Mouse (Mus musculus) thymus, adult 2 months (tissue): ENCODE data around the gene Ski. TPM values are rescaled to one million over a fixed set of nuclear protein-coding genes. Genes with fewer than 3 reads are reported as not detected.

ENCODE experiments used
- DNase-seq: peaks from one replicate; pipeline ENCODE4 v3.0.0; 2021
- H3K27ac ChIP-seq: fragments of 200-500 bp; 2 replicates; pipeline ENCODE4 v1.5.1; 2012; ENCODE audit warnings: low read length, control low read depth; ENCODE audit not compliant: control insufficient read depth, insufficient read depth
- H3K27me3 ChIP-seq: fragments of 200-500 bp; 2 replicates; pipeline ENCODE4 v1.6.1; 2012; ENCODE audit warnings: mild to moderate bottlenecking, low read length, moderate library complexity, mixed read lengths; ENCODE audit not compliant: control insufficient read depth, insufficient read depth
- H3K36me3 ChIP-seq: fragments of 200-500 bp; 2 replicates; pipeline ENCODE4 v1.6.1; 2012; ENCODE audit warnings: mild to moderate bottlenecking, low read length, moderate library complexity; ENCODE audit not compliant: control insufficient read depth, insufficient read depth
- H3K4me1 ChIP-seq: fragments of 200-500 bp; replicated peaks from 2 replicates; pipeline ENCODE4 v1.6.1; 2012; ENCODE audit warnings: low read length; ENCODE audit not compliant: control insufficient read depth, insufficient read depth
- H3K4me3 ChIP-seq: fragments of 200-500 bp; 2 replicates; pipeline ENCODE4 v1.5.1; 2012; ENCODE audit warnings: mild to moderate bottlenecking, low read length, control low read depth, moderate library complexity; ENCODE audit not compliant: control insufficient read depth, insufficient read depth
- CTCF ChIP-seq: fragments of 200-500 bp; IDR thresholded peaks from 2 replicates; pipeline ENCODE4 v1.5.1; 2012; ENCODE audit warnings: mild to moderate bottlenecking, control low read depth, low read length, moderate library complexity, borderline replicate concordance; ENCODE audit not compliant: control insufficient read depth, poor library complexity, insufficient read depth; ENCODE audit errors: extremely low read depth
- POLR2A ChIP-seq: fragments of 200-500 bp; IDR thresholded peaks from 2 replicates; pipeline ENCODE4 v1.6.1; 2012; ENCODE audit warnings: mild to moderate bottlenecking, low read length, control low read depth, moderate library complexity; ENCODE audit not compliant: control insufficient read depth, poor library complexity, insufficient read depth; ENCODE audit errors: extremely low read depth
- WGBS: fragments of 180-500 bp; shearing (Covaris S2); methylation state at CpG from one replicate; pipeline ENCODE4 v1.1.7; 2018; 5-methylcytosine and 5-hydroxymethylcytosine counted together
- polyA plus RNA-seq: library from polyadenylated mRNA; depleted of rRNA; stranded (reverse); fragments of >200 nt; gene quantifications from 2 replicates; pipeline ENCODE4 v1.2.3, GENCODE M21; 2012

Gene Ski
- polyA plus RNA-seq, 1 experiment, result 70.5 TPM

GRCm38 (mm10) chr4:155219271-155220212 lies 2.9 kb downstream of the Ski start:
- Histone ChIP-seq H3K27ac (peak overlapping the region; percentile 18; the same call in 1 of the 2 replicates), H3K4me3 (peak overlapping the region; percentile 38), H3K27me3 (no peaks in the 10 kb centered on the region), H3K36me3 (no peaks in the 10 kb centered on the region), H3K4me1 (peaks cover 71% of the 10 kb centered on the region)
- no peak for TF ChIP-seq CTCF
- no peak for TF ChIP-seq POLR2A
- DNase-seq, result no peak
- 57% methylated on average over 12 of the region's 12 CpGs for WGBS

DNA sequence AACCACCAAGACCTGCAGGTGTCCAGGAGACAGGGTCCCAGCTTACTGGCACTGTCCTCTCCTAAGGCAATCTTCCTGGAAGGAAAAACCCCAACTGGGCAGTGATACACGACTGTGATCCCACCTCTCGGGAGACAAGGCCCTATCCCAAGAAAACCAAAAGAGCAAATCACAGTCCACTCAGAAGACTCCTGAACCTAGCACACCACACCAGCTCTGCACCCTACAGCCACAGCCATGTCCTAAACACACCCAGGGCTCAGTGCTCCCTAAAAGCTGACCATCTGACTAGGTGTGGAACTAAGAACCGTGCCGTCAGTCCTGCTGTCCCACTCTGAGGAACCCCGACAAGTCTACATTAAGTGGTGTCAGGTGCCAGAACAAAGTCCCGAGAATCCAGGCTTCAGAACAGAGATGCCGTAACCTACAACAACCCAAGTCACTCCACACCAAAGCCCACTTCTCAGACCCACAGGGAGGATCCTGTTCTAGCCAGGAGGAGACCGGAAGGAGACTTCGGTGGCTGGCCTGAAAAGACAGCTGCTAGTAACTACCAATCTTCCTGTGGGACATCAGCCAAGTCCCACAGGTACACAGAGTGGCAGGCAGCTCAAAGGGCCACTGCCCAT lies 4.2 kb downstream of the Ski start:
- no peak for DNase-seq
- WGBS, result 81% methylated on average over 9 of the region's 9 CpGs
- no peaks in the 10 kb centered on the region for H3K36me3 ChIP-seq
- TF ChIP-seq POLR2A, result no peak
- 0 out of 2 replicates have a peak overlapping the region, but pooled peaks have one; percentile 2 for H3K4me3 ChIP-seq
- peaks cover 77% of the 10 kb centered on the region for H3K4me1 ChIP-seq
- H3K27me3 ChIP-seq, result no peaks in the 10 kb centered on the region
- no peak overlapping the region for H3K27ac ChIP-seq

DNA sequence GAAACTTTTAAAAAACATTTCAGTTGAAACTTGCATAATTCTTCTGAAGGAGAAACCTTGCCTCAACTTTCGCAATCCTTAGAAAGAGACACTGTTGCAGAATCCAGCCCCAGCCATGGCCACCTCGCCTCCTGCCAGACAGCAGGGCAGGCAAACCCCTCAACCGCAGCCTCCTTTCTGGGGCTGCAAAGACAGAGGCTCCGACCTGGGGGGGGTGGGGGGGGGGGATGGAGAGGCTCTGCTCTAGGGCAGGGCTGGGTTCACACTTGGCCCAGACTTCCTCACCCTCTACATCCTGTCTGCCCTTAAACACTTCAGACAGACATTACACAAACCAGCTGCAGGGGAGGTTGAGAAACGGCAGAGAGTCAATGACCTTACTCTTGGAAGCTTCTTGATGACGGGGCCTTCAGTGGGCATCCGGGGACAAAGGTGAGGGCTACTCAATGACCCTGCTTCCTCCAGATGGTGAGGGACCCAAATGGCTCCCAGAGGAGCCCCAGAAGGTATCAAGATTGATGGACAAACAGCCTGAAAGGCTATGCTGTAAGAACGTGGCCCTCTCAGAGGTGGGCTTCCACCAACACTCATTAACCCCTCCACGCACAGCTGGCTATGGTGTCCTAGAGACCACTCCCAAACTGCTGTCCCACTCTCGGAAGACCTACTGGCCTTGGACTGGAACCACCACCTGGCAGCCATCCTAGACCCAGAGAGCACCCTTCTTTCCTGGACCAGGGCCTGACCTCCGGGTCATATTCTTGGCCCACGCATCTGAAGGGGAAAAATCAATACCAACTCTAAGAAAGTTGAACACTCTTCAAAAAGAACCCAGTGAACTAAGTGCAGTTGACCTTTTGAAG lies 4.9 kb downstream of the Ski start:
- peak overlapping the region; percentile 65 for H3K27ac ChIP-seq
- H3K4me3 ChIP-seq, result 0 out of 2 replicates have a peak overlapping the region, but pooled peaks have one; percentile 1
- H3K36me3 ChIP-seq, result no peaks in the 10 kb centered on the region
- no peak for TF ChIP-seq CTCF
- TF ChIP-seq POLR2A, result no peak
- H3K27me3 ChIP-seq, result no peaks in the 10 kb centered on the region
- whole genome bisulfite sequencing, result 31% methylated on average over 12 of the region's 12 CpGs
- peaks cover 77% of the 10 kb centered on the region for H3K4me1 ChIP-seq
- DNase-seq, result peak; percentile 54

- WGBS, result 86% methylated on average over 12 of the region's 12 CpGs
- Histone ChIP-seq H3K4me1 (peaks cover 73% of the 10 kb centered on the region), H3K27me3 (no peaks in the 10 kb centered on the region), H3K36me3 (no peaks in the 10 kb centered on the region), H3K27ac (no peak overlapping the region), H3K4me3 (no peak overlapping the region)
- DNase-seq, result no peak
- TF ChIP-seq CTCF (no peak), POLR2A (no peak)
Measured at GRCm38 (mm10) chr4:155215773-155216630, 6.4 kb downstream of the Ski start.

DNA sequence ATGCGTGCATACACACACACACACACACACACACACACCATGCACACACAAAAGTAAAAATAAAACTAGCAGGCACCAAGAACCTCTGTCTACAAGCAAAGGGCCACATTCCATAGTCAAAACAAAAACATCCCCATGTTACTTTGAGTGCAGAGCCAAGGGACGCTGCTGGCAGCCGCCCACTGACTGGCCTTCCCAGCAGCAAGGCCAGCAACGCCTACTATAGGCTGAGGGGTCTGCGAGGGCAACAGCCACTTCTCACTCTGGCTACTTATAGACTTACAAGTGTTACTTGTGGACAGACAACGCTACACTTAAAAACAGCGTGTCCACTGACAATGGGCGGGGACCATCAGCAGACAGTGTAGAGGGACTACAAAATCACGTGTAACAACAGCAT lies 7.2 kb downstream of the Ski start:
- no peaks in the 10 kb centered on the region for H3K27me3 ChIP-seq
- 92% methylated on average over 9 of the region's 9 CpGs for WGBS
- H3K36me3 ChIP-seq, result no peaks in the 10 kb centered on the region
- TF ChIP-seq POLR2A (no peak), CTCF (no peak)
- no peak for DNase-seq
- no peak overlapping the region for H3K4me3 ChIP-seq
- H3K4me1 ChIP-seq, result peaks cover 74% of the 10 kb centered on the region
- no peak overlapping the region for H3K27ac ChIP-seq
